Mouse (Mus musculus) R1 (cell line): ENCODE measurements around the gene Lig3.
"Not testable (repeated sequence)": the region's sequence is repeated elsewhere in the genome, so short reads cannot be mapped to it uniquely, and the experiment has no call there.

ENCODE experiments used
- DNase-seq: peaks from one replicate; pipeline ENCODE4 v3.0.0-alpha.2; 2018; ENCODE audit warnings: low read depth, low spot score

The Lig3 gene

GRCm38 (mm10) chr11:82831008-82831893 lies 50.3 kb downstream of the Lig3 start:
- no peak for DNase-seq

GRCm38 (mm10) chr11:82832402-82832801 lies 51.5 kb downstream of the Lig3 start:
- DNase-seq, result not testable (repeated sequence)

- no peak for DNase-seq
Measured at GRCm38 (mm10) chr11:82833929-82834328, 53.0 kb downstream of the Lig3 start.

GRCm38 (mm10) chr11:82834359-82834758 lies 53.5 kb downstream of the Lig3 start:
- not testable (repeated sequence) for DNase-seq

- DNase-seq, result peak; percentile 42
Measured at GRCm38 (mm10) chr11:82835616-82836432, 54.9 kb downstream of the Lig3 start.

GRCm38 (mm10) chr11:82837192-82837591 lies 56.3 kb downstream of the Lig3 start:
- DNase-seq, result no peak

- DNase-seq, result no peak
Measured at GRCm38 (mm10) chr11:82837848-82838247, 56.9 kb downstream of the Lig3 start.

- DNase-seq, result peak; percentile 73
Measured at GRCm38 (mm10) chr11:82838511-82838910, 57.6 kb downstream of the Lig3 start.

GRCm38 (mm10) chr11:82844771-82845414 lies 64.0 kb downstream of the Lig3 start:
- DNase-seq, result no peak

- peak; percentile 22 for DNase-seq
Measured at GRCm38 (mm10) chr11:82845415-82846078, 64.6 kb downstream of the Lig3 start.

- DNase-seq, result no peak
Measured at GRCm38 (mm10) chr11:82846079-82846436, 65.2 kb downstream of the Lig3 start.

- no peak for DNase-seq
Measured at GRCm38 (mm10) chr11:82846938-82847337, 66.0 kb downstream of the Lig3 start.

- DNase-seq, result no peak
Measured at GRCm38 (mm10) chr11:82847571-82848000, 66.7 kb downstream of the Lig3 start.

GRCm38 (mm10) chr11:82850259-82850658 lies 69.4 kb downstream of the Lig3 start:
- DNase-seq, result no peak

GRCm38 (mm10) chr11:82852115-82852514 lies 71.2 kb downstream of the Lig3 start:
- DNase-seq, result no peak

- DNase-seq, result no peak
Measured at GRCm38 (mm10) chr11:82852540-82852939, 71.6 kb downstream of the Lig3 start.

- no peak for DNase-seq
Measured at GRCm38 (mm10) chr11:82852958-82853357, 72.0 kb downstream of the Lig3 start.
